Mouse (Mus musculus) intestine, postnatal 0 days (tissue): ENCODE results near the gene Gm49405. TPM values are rescaled to one million over a fixed set of nuclear protein-coding genes. Genes with fewer than 3 reads are reported as not detected.

Source experiments
- ATAC-seq: fragments of 200-750 bp; cut with Nextera tagmentation; 2 replicates; pipeline ENCODE4 v1.8.0; 2017; ENCODE audit warnings: mild to moderate bottlenecking, moderate TSS enrichment, moderate library complexity
- H3K27ac ChIP-seq: fragments of 300-500 bp; sonication (generic); 2 replicates; pipeline ENCODE4 v1.5.1; 2014; ENCODE audit warnings: mild to moderate bottlenecking, low read depth, low read length, moderate library complexity
- H3K27me3 ChIP-seq: fragments of 300-500 bp; sonication (generic); replicated peaks from 2 replicates; pipeline ENCODE4 v1.6.1; 2014; ENCODE audit warnings: low read length, mixed read lengths; ENCODE audit not compliant: control insufficient read depth, insufficient read depth
- H3K36me3 ChIP-seq: fragments of 300-500 bp; sonication (generic); 2 replicates; pipeline ENCODE4 v1.6.1; 2014; ENCODE audit warnings: mild to moderate bottlenecking, moderate library complexity; ENCODE audit not compliant: control insufficient read depth, insufficient read depth
- H3K4me1 ChIP-seq: fragments of 300-500 bp; sonication (generic); replicated peaks from 2 replicates; pipeline ENCODE4 v1.6.1; 2014; ENCODE audit warnings: antibody characterized with exemption, low read length, mixed read lengths; ENCODE audit not compliant: control insufficient read depth, insufficient read depth
- H3K4me2 ChIP-seq: fragments of 300-500 bp; sonication (generic); replicated peaks from 2 replicates; pipeline ENCODE4 v1.6.1; 2014; ENCODE audit warnings: low read depth, mild to moderate bottlenecking, moderate library complexity
- H3K4me3 ChIP-seq: fragments of 300-500 bp; sonication (generic); 2 replicates; pipeline ENCODE4 v1.5.1; 2014; ENCODE audit warnings: low read depth, low read length
- H3K9ac ChIP-seq: fragments of 300-500 bp; sonication (generic); 2 replicates; pipeline ENCODE4 v1.6.1; 2014; ENCODE audit warnings: mild to moderate bottlenecking, low read depth, low read length
- H3K9me3 ChIP-seq: fragments of 300-500 bp; sonication (generic); 2 replicates; pipeline ENCODE4 v1.6.1; 2016; ENCODE audit warnings: mixed run types; ENCODE audit not compliant: control insufficient read depth
- CTCF ChIP-seq: sonication (generic); IDR thresholded peaks from 2 replicates; pipeline ENCODE4 v1.5.1; 2016; ENCODE audit warnings: low read depth, mild to moderate bottlenecking, control low read depth, antibody characterized with exemption, moderate library complexity
- WGBS: fragments of 180-500 bp; shearing (Covaris S2); extraction: QIAGEN DNeasy Blood & Tissue Kit; methylation state at CpG from one replicate; pipeline ENCODE4 v1.1.7; 2014; 5-methylcytosine and 5-hydroxymethylcytosine counted together
- polyA plus RNA-seq: library from polyadenylated mRNA; unstranded; fragments of >200 nt; fragmentation: Nextera tagmentation; extraction: Ambion mirVana; gene quantifications from 2 replicates; pipeline ENCODE4 v1.2.1, GENCODE M21; 2015

Gm49405 gene
- polyA plus RNA-seq, 1 experiment from 2014 or later, result 0.42 TPM

GRCm38 (mm10) chr19:3996106-3996505 lies 4.3 kb upstream of the Gm49405 start:
- no peak for TF ChIP-seq CTCF
- no peaks in the 10 kb centered on the region for H3K36me3 ChIP-seq
- no peak overlapping the region for H3K27ac ChIP-seq
- WGBS, result 71% methylated on average over 7 of the region's 7 CpGs
- no peak for ATAC-seq
- H3K4me1 ChIP-seq, result peaks cover 11% of the 10 kb centered on the region; the same call in 1 of the 2 replicates
- H3K27me3 ChIP-seq, result no peaks in the 10 kb centered on the region
- H3K9me3 ChIP-seq, result no peaks in the 10 kb centered on the region
- H3K9ac ChIP-seq, result no peak overlapping the region
- H3K4me3 ChIP-seq, result no peak overlapping the region
- H3K4me2 ChIP-seq, result no peak overlapping the region

GRCm38 (mm10) chr19:3996747-3997146 lies 3.7 kb upstream of the Gm49405 start:
- Histone ChIP-seq H3K9me3 (no peaks in the 10 kb centered on the region), H3K4me1 (peaks cover 15% of the 10 kb centered on the region; the same call in 1 of the 2 replicates), H3K9ac (no peak overlapping the region), H3K27ac (no peak overlapping the region), H3K4me3 (no peak overlapping the region), H3K27me3 (no peaks in the 10 kb centered on the region), H3K36me3 (no peaks in the 10 kb centered on the region), H3K4me2 (no peak overlapping the region)
- WGBS, result 48% methylated on average over 8 of the region's 8 CpGs
- TF ChIP-seq CTCF, result no peak
- ATAC-seq, result no peak

- no peak overlapping the region for H3K4me3 ChIP-seq
- TF ChIP-seq CTCF, result no peak
- H3K9me3 ChIP-seq, result no peaks in the 10 kb centered on the region
- no peak for ATAC-seq
- H3K36me3 ChIP-seq, result no peaks in the 10 kb centered on the region
- no peak overlapping the region for H3K27ac ChIP-seq
- no peaks in the 10 kb centered on the region for H3K27me3 ChIP-seq
- WGBS, result 45% methylated on average over 8 of the region's 8 CpGs
- no peak overlapping the region for H3K4me2 ChIP-seq
- H3K4me1 ChIP-seq, result peaks cover 15% of the 10 kb centered on the region; the same call in 1 of the 2 replicates
- H3K9ac ChIP-seq, result no peak overlapping the region
These were observed 3.2 kb upstream of the Gm49405 start for GRCm38 (mm10) chr19:3997231-3997630.

GRCm38 (mm10) chr19:3998335-3998734 lies 2.1 kb upstream of the Gm49405 start:
- H3K4me3 ChIP-seq, result no peak overlapping the region
- ATAC-seq, result no peak
- no peaks in the 10 kb centered on the region for H3K36me3 ChIP-seq
- H3K9ac ChIP-seq, result no peak overlapping the region
- 75% methylated on average over 8 of the region's 8 CpGs for WGBS
- H3K9me3 ChIP-seq, result no peaks in the 10 kb centered on the region
- peaks cover 7% of the 10 kb centered on the region; the same call in 1 of the 2 replicates for H3K4me1 ChIP-seq
- H3K4me2 ChIP-seq, result no peak overlapping the region
- no peak for TF ChIP-seq CTCF
- H3K27ac ChIP-seq, result no peak overlapping the region
- H3K27me3 ChIP-seq, result no peaks in the 10 kb centered on the region

- H3K9ac ChIP-seq, result peak overlapping the region; percentile 53; the same call in 1 of the 2 replicates
- no peaks in the 10 kb centered on the region for H3K27me3 ChIP-seq
- no peak for TF ChIP-seq CTCF
- peak overlapping the region; percentile 59 for H3K4me3 ChIP-seq
- H3K36me3 ChIP-seq, result no peaks in the 10 kb centered on the region
- peaks cover 7% of the 10 kb centered on the region; the same call in 1 of the 2 replicates for H3K4me1 ChIP-seq
- peak overlapping the region; percentile 72 for H3K4me2 ChIP-seq
- H3K9me3 ChIP-seq, result no peaks in the 10 kb centered on the region
- 83% methylated on average over 9 of the region's 9 CpGs for WGBS
- no peak for ATAC-seq
- H3K27ac ChIP-seq, result no peak overlapping the region
These were observed 1.2 kb upstream of the Gm49405 start for GRCm38 (mm10) chr19:3999121-3999730.

- Histone ChIP-seq H3K27ac (peak overlapping the region; percentile 91), H3K27me3 (no peaks in the 10 kb centered on the region), H3K9ac (peak overlapping the region; percentile 60), H3K36me3 (peaks cover 9% of the 10 kb centered on the region), H3K4me3 (peak overlapping the region; percentile 59), H3K9me3 (no peaks in the 10 kb centered on the region), H3K4me2 (peak overlapping the region; percentile 72), H3K4me1 (peaks cover 7% of the 10 kb centered on the region; the same call in 1 of the 2 replicates)
- 16% methylated on average over 17 of the region's 17 CpGs for WGBS
- no peak for TF ChIP-seq CTCF
- ATAC-seq, result no peak
These were observed 611 bp downstream of the Gm49405 start for GRCm38 (mm10) chr19:4000949-4001525.
